Mouse (Mus musculus) hindbrain, embryonic 14.5 days (tissue): ENCODE measurements around the gene Rad54l2. TPM values are rescaled to one million over a fixed set of nuclear protein-coding genes. Genes with fewer than 3 reads are reported as not detected.

ENCODE experiments used
- ATAC-seq: fragments of 200-750 bp; cut with Nextera tagmentation; 2 replicates; pipeline ENCODE4 v1.8.0; 2017; ENCODE audit warnings: moderate number of reproducible peaks, mild to moderate bottlenecking, moderate TSS enrichment, moderate library complexity; ENCODE audit not compliant: low FRiP score
- DNase-seq: peaks from one replicate; pipeline ENCODE4 v3.0.0-alpha.2; 2015; ENCODE audit warnings: low spot score
- H3K27ac ChIP-seq: fragments of 300-500 bp; sonication (generic); 2 replicates; pipeline ENCODE4 v1.5.1; 2014; ENCODE audit warnings: mild to moderate bottlenecking, moderate library complexity
- H3K27me3 ChIP-seq: fragments of 300-500 bp; sonication (generic); 2 replicates; pipeline ENCODE4 v1.6.1; 2014; ENCODE audit warnings: mild to moderate bottlenecking, low read length, mixed read lengths; ENCODE audit not compliant: control insufficient read depth, insufficient read depth
- H3K36me3 ChIP-seq: fragments of 300-500 bp; sonication (generic); replicated peaks from 2 replicates; pipeline ENCODE4 v1.6.1; 2014; ENCODE audit not compliant: control insufficient read depth, insufficient read depth
- H3K4me1 ChIP-seq: fragments of 300-500 bp; sonication (generic); replicated peaks from 2 replicates; pipeline ENCODE4 v1.6.1; 2014; ENCODE audit warnings: antibody characterized with exemption, low read length, mixed read lengths; ENCODE audit not compliant: control insufficient read depth, insufficient read depth
- H3K4me2 ChIP-seq: fragments of 300-500 bp; sonication (generic); replicated peaks from 2 replicates; pipeline ENCODE4 v1.6.1; 2014; ENCODE audit warnings: mild to moderate bottlenecking, moderate library complexity
- H3K4me3 ChIP-seq: fragments of 300-500 bp; sonication (generic); replicated peaks from 2 replicates; pipeline ENCODE4 v1.5.1; 2014; ENCODE audit warnings: mild to moderate bottlenecking, low read length
- H3K9ac ChIP-seq: fragments of 300-500 bp; sonication (generic); 2 replicates; pipeline ENCODE4 v1.6.1; 2014
- H3K9me3 ChIP-seq: fragments of 300-500 bp; sonication (generic); 2 replicates; pipeline ENCODE4 v1.6.1; 2016; ENCODE audit warnings: low read length; ENCODE audit not compliant: control insufficient read depth
- WGBS: fragments of 180-500 bp; shearing (Covaris S2); extraction: QIAGEN DNeasy Blood & Tissue Kit; methylation state at CpG from one replicate; pipeline ENCODE4 v1.1.7; 2014; 5-methylcytosine and 5-hydroxymethylcytosine counted together
- polyA plus RNA-seq: library from polyadenylated mRNA; unstranded; fragments of >200 nt; fragmentation: Nextera tagmentation; extraction: Ambion mirVana; gene quantifications from 2 replicates; pipeline ENCODE4 v1.2.1, GENCODE M21; 2014

Gene Rad54l2
- polyA plus RNA-seq, 1 experiment from 2014 or later: 4.3 TPM

GRCm38 (mm10) chr9:106729416-106729815, 59.6 kb downstream of the Rad54l2 start:
- 84% methylated on average over 2 of the region's 2 CpGs for WGBS

GRCm38 (mm10) chr9:106726891-106727290, 62.1 kb downstream of the Rad54l2 start:
- no peak for ATAC-seq
- H3K9ac ChIP-seq: no peak overlapping the region
- 91% methylated on average over 1 of the region's 1 CpGs for WGBS

More at GRCm38 (mm10) chr9:106729416-106729815, 59.6 kb downstream of the Rad54l2 start:
- no peak overlapping the region for H3K4me2 ChIP-seq
- H3K27me3 ChIP-seq: no peaks in the 10 kb centered on the region
- no peaks in the 10 kb centered on the region for H3K9me3 ChIP-seq
- ATAC-seq: no peak
- DNase-seq: no peak
- H3K36me3 ChIP-seq: no peaks in the 10 kb centered on the region
- no peaks in the 10 kb centered on the region for H3K4me1 ChIP-seq
- H3K4me3 ChIP-seq: no peak overlapping the region
- no peak overlapping the region for H3K9ac ChIP-seq
- H3K27ac ChIP-seq: no peak overlapping the region

DNA sequence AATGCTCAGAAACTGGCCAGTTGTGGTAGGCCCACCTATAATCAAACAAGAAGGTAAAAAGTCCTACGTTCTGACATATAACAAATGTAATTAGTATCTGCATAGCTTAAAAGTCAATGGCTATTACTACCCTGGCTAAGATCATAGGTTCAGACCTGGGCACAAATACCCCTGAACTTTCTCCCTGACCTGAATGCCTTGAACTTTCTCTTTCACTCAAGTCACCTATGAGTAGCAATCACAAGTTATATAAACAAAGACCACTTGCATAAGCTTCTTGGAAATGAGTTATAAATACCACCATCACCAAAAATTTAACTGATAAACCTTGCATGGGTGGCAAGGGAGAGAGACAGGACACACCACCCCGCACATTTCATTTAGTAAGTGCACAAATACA, 63.6 kb downstream of the Rad54l2 start:
- 95% methylated on average over 2 of the region's 2 CpGs for WGBS
- no peak for ATAC-seq
- no peak overlapping the region for H3K9ac ChIP-seq
- no peaks in the 10 kb centered on the region for H3K9me3 ChIP-seq
- H3K27ac ChIP-seq: no peak overlapping the region
- no peak overlapping the region for H3K4me2 ChIP-seq
- DNase-seq: no peak
- no peaks in the 10 kb centered on the region for H3K4me1 ChIP-seq
- H3K27me3 ChIP-seq: no peaks in the 10 kb centered on the region
- H3K4me3 ChIP-seq: no peak overlapping the region
- peaks cover 21% of the 10 kb centered on the region for H3K36me3 ChIP-seq

More at GRCm38 (mm10) chr9:106726891-106727290, 62.1 kb downstream of the Rad54l2 start:
- no peak for DNase-seq
- Histone ChIP-seq H3K9me3 (no peaks in the 10 kb centered on the region), H3K36me3 (peaks cover 7% of the 10 kb centered on the region; the same call in 1 of the 2 replicates), H3K4me3 (no peak overlapping the region), H3K4me2 (no peak overlapping the region), H3K4me1 (no peaks in the 10 kb centered on the region), H3K27ac (no peak overlapping the region), H3K27me3 (no peaks in the 10 kb centered on the region)

DNA sequence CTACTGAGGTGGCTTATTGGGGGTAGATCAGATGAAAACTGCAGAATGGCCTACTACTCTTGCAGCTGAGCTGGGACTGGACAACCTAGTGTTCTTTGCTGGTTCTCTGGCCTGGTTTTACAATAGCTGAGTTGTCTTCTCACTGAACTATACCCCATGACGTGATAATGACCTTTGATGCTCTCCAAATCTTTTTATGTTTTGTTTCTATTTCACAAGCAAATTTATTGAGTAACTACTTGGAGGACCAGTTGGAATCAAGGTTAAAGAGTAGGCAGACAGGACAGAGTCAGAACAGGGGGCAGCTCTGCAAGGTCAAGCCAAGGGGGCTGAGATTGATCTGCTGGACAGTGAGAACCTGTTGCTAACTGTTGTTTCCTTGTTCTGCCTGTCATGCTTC, 64.1 kb downstream of the Rad54l2 start:
- H3K27me3 ChIP-seq: no peaks in the 10 kb centered on the region
- H3K4me3 ChIP-seq: no peak overlapping the region
- no peak overlapping the region for H3K27ac ChIP-seq
- no peak overlapping the region for H3K9ac ChIP-seq
- DNase-seq: no peak
- no peaks in the 10 kb centered on the region for H3K4me1 ChIP-seq
- no peak overlapping the region for H3K4me2 ChIP-seq
- 91% methylated on average over 1 of the region's 1 CpGs for WGBS
- ATAC-seq: no peak
- peaks cover 26% of the 10 kb centered on the region for H3K36me3 ChIP-seq
- no peaks in the 10 kb centered on the region for H3K9me3 ChIP-seq

DNA sequence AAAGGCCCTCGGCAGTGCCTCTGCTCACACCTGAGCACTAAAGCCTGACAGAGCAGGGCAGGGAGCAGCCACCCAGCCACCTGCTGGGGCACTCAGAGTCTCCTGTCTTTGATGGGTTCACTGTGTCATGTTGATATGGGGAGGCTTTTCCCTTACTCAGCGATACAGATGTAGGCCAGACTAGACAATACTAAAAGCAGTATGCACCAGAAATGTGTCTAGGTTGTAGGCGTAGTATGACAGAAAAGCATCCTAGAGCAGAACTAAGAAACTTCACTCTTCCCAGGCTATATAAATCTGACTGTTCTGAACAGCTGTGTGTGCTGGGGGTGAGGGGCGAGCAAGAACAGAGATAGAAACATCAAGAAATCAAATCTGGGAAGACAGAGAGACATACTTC, 72.3 kb downstream of the Rad54l2 start:
- ATAC-seq (no peak), DNase-seq (no peak)
- WGBS: 96% methylated on average over 4 of the region's 4 CpGs
- Histone ChIP-seq H3K4me1 (no peaks in the 10 kb centered on the region), H3K27me3 (no peaks in the 10 kb centered on the region), H3K27ac (no peak overlapping the region), H3K36me3 (peaks cover 96% of the 10 kb centered on the region), H3K4me3 (no peak overlapping the region), H3K4me2 (no peak overlapping the region), H3K9ac (no peak overlapping the region), H3K9me3 (no peaks in the 10 kb centered on the region)

DNA sequence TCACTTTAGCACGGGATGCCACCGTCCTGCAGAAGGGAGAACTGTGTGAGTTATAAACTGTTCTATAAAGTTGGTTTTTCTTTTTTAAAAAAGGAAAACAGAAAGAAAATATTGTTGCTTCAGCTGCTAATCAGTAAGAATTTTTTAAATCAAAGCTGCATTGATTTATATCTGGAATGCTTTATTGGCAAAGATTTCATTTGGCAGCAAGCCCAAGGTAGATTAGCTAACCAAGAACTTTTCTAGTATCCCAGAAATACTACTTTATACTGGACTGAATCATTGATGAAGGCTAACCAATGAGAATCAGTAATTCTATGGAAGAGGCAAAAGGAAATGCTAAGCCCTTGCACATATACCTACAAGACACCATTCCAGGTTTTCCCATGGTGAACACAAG, 72.8 kb downstream of the Rad54l2 start:
- DNase-seq: no peak
- 93% methylated on average over 2 of the region's 2 CpGs for WGBS
- Histone ChIP-seq H3K36me3 (peaks cover 96% of the 10 kb centered on the region), H3K27ac (no peak overlapping the region), H3K4me1 (no peaks in the 10 kb centered on the region), H3K4me3 (no peak overlapping the region), H3K27me3 (no peaks in the 10 kb centered on the region), H3K9ac (no peak overlapping the region), H3K4me2 (no peak overlapping the region), H3K9me3 (no peaks in the 10 kb centered on the region)
- ATAC-seq: no peak

DNA sequence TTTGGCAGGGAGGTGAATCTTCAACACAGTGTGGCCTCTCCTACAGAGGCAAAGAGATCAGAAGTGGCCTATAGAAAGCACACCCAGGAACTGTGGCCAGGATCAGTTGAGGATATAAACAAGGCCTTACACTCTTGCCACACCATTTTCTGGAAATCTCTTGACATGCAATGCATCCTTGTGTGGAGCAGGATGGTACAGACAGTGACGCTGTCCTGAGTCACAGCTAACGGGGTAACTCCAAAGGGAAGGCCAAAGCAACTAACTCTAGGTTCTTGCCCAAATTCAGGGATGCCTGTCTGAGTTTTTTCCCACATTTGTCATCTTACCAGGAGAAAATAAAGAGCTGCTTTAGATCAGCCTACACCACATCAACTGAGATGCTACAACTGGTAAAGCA, 76.5 kb downstream of the Rad54l2 start:
- no peak overlapping the region for H3K27ac ChIP-seq
- no peak overlapping the region for H3K4me2 ChIP-seq
- no peaks in the 10 kb centered on the region for H3K4me1 ChIP-seq
- peaks cover 94% of the 10 kb centered on the region for H3K36me3 ChIP-seq
- ATAC-seq (no peak), DNase-seq (no peak)
- no peaks in the 10 kb centered on the region for H3K9me3 ChIP-seq
- 97% methylated on average over 2 of the region's 2 CpGs for WGBS
- no peaks in the 10 kb centered on the region for H3K27me3 ChIP-seq
- H3K4me3 ChIP-seq: no peak overlapping the region
- H3K9ac ChIP-seq: no peak overlapping the region

- ATAC-seq (no peak), DNase-seq (no peak)
- H3K9ac ChIP-seq: no peak overlapping the region
- 80% methylated on average over 11 of the region's 11 CpGs for WGBS
- no peak overlapping the region for H3K27ac ChIP-seq
- H3K27me3 ChIP-seq: no peaks in the 10 kb centered on the region
- no peak overlapping the region for H3K4me3 ChIP-seq
- H3K9me3 ChIP-seq: no peaks in the 10 kb centered on the region
- H3K4me2 ChIP-seq: no peak overlapping the region
- H3K36me3 ChIP-seq: peaks cover 50% of the 10 kb centered on the region
- no peaks in the 10 kb centered on the region for H3K4me1 ChIP-seq
Measured at GRCm38 (mm10) chr9:106692973-106693481, 96.0 kb downstream of the Rad54l2 start.

DNA sequence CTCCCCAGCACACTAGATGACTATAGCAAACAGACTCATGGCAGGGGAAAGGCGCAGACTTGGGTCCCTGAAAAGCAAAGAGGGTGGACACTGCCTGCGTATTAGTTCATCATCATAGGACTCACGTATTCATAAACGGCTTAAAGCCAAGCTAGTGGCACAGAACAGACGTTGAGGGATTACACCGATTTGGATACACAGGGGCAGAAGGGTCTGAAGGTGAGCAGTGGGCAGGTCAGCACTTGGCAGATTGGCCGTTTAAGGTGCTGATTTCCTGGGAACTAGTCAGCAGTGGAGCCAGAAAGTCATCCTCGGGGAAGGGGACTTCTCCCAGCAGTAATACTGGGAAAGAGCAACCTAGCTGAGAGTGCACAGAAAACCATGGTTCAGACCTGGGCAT, 100.2 kb downstream of the Rad54l2 start:
- H3K27ac ChIP-seq: no peak overlapping the region
- peaks cover 16% of the 10 kb centered on the region for H3K36me3 ChIP-seq
- WGBS: 90% methylated on average over 8 of the region's 8 CpGs
- H3K4me3 ChIP-seq: no peak overlapping the region
- H3K27me3 ChIP-seq: no peaks in the 10 kb centered on the region
- H3K4me2 ChIP-seq: no peak overlapping the region
- peaks cover 11% of the 10 kb centered on the region; the same call in 1 of the 2 replicates for H3K4me1 ChIP-seq
- no peak for DNase-seq
- no peaks in the 10 kb centered on the region for H3K9me3 ChIP-seq
- H3K9ac ChIP-seq: no peak overlapping the region
- no peak for ATAC-seq
